Mouse (Mus musculus): ENCODE measurements at regions not wholly inside any gene's neighbourhood (a gene's known extent, or its start where the extent isn't known, plus 50 kb on each side); places are given as distances from the start of the nearest gene placed in this dataset.
A peak's percentile ranks its signal among the peaks of the same experiment; 100 is the strongest.

GRCm38 (mm10) chr12:94469850-94470249, 1222.2 kb upstream of the Flrt2 start:
- no peak for DNase-seq (ENCODE audit: low spot score in 2 of 2)

DNA sequence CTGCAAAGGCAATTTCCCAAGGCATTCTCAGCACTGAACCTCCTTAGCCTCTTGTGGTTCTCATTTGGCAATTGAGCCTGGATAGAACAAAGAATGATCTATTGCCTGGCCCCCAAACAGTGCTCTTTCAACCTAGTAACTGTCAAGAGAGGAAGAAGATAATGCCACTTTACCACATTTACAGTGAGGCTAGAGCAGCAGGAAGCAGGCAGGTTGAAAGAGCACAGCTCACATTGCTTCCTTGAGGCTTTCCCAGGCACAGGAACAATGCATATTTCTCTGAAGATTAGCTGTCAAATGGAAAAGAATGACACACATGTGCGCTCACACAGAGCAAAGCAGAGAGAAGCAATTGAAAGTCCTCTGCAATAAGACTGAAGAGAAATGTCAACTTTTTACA, 1221.0 kb upstream of the Flrt2 start:
- no peak for DNase-seq (ENCODE audit: low spot score in 2 of 2)

DNA sequence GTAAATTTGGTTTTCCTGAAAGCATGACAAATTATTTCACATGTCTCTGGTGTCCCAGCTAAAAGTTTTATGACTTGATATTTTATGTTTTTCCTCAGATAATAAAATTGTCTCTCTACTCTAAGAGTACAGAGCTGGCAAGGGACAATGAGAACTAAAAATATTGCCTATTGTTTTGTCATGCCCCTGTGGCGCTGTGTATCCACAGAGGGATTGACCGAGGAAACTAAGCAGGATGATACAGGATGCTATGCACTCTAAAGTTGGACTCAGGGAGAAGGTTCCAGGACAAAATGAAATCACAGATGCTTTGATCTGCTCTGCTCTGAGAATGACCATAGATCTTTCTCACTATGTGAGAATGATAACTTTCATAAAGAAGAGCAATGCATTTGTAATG, 1203.3 kb upstream of the Flrt2 start:
- no peak for DNase-seq (ENCODE audit: low spot score in 2 of 2)

DNA sequence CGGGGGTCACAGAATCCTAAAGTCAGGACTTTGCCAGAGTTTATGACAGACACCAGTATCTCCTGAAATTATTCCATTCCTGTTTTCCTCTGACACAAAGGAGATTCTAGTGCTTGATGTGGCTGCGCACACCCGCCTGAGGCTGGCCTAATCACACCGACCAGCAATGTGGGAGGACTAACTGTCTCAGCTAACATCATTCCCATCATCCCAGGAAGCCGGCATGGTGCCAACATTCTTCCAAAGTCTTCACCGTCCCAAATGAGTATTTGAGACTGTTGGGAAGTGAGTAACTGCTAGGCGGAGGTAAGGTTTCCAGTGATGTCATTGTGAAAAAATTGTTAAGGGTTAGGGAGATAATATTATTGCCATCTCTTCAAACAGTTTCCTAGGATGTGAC, 1183.9 kb upstream of the Flrt2 start:
- DNase-seq (ENCODE audit: low spot score in 2 of 2): no peak

- peak in 1 of 2 experiments; percentile 3 for DNase-seq (ENCODE audit: low spot score in 2 of 2)
Observed at GRCm38 (mm10) chr12:94509855-94510254, 1182.2 kb upstream of the Flrt2 start.

GRCm38 (mm10) chr12:94544706-94545105, 1147.3 kb upstream of the Flrt2 start:
- DNase-seq (ENCODE audit: low spot score in 2 of 2): no peak

DNA sequence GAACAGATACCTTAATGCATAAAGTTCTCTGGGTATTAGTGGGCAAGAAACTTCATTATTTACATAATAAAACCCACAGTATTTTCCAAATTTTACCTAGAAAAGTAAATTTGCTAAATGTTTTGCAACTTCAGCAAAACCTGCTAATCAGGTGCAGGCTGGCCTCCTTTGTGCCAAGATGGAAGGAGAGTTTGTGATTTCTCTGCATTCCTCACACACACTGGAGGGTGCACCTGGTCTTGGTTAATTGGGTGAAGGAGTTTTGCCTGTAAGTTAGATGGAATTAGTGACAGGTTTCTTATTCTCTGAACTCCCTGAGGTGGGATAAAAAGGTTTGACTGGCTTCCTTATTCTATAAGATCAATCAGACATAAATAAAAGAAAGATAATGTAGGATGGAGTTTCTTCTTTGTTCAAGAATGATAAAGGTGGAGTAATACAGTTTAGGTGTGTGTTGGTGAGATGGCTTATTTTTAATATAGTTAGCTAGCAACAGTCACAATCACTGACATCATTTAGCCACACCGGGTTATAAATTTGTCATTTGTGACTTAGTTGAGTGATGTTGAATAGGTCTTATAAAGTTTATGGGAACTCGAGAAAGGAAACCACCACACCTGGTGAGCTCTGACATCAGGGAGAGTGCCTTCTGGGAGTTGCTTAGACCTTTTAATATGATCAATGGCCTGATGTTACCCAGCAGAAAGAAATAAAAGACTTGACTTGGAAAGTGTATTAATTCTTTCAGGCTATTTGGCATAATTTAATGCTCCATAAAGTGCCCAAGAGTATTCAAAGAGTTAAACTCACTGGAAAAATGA, 1131.4 kb upstream of the Flrt2 start:
- no peak for DNase-seq (ENCODE audit: low spot score in 2 of 2)

- DNase-seq (ENCODE audit: low spot score in 2 of 2): no peak
Observed at GRCm38 (mm10) chr12:94574981-94575380, 1117.0 kb upstream of the Flrt2 start.

DNA sequence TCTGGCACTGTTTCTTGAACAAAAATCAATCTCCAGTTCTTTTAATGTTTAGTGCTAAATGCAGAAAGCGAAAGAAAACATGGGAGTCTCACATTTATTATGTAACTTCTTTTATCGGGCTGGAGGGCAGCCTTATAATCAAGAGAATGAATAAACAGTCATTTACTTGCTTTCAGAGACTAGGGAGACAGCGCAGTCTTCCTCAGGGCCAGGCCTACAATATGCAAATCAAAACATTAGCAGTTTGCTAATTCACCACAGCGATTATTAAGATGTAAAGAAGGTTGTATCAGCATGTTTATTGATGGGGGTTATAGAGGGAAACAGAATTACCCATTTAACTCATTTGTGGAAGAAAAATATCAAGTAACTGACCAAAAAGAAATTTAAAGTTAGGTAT, 1111.7 kb upstream of the Flrt2 start:
- DNase-seq (ENCODE audit: low spot score in 2 of 2): no peak

DNA sequence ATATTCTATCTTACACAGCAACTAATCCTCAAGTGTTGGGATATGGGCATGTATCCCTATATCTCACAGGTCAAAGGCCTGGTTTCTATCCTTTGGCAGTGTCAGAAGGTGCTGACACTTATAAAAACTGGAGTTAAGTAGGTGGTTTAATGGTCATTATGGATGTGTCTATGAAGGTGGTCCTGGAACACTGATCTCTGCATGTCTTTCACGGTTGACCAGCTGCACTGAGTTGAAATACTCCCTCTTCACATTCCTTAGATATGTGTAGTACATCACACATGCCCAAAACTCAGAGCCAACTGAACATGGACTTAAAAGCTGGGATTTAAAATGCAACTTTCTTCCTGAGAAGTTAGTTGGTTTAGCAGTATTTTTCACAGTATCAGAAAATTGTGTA, 1107.7 kb upstream of the Flrt2 start:
- no peak for DNase-seq (ENCODE audit: low spot score in 2 of 2)

DNA sequence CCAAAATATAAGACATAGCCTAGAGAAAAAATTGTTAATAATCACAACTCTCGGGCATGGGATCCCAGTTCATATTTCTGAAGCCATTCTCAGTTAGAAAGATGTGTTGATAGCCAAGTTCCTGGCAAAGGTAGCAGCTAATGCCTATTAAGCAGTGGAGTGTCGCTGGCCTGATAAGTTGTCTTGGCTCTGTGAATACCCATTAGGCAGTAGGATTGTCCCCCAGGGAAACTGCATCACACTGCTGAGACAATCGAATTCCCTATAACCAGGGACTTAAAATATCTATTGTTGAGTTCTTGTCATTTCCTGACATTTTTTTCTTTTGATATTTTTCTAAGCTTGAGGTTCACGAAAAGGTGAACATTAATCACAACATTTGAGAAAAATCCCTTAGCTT, 1105.0 kb upstream of the Flrt2 start:
- no peak for DNase-seq (ENCODE audit: low spot score in 2 of 2)

DNA sequence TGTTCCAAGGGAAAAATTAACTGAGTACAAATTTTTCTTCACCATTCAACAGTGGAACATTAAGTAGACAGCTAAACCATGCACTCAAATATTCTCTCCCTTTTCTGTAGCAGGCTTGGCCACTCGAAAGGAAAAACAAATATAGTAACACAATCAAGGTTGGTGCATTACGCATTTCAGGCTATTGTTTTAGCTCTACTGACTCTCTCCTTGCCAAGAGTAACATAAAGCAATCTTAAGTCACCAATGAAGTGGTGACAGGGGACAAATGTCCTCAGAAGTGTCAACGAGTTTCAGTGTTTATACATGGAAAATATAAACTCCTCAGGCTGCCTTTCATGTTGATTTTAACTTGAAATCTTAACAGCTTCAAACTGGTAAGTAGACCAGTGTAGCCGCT, 1103.4 kb upstream of the Flrt2 start:
- no peak for DNase-seq (ENCODE audit: low spot score in 2 of 2)

DNA sequence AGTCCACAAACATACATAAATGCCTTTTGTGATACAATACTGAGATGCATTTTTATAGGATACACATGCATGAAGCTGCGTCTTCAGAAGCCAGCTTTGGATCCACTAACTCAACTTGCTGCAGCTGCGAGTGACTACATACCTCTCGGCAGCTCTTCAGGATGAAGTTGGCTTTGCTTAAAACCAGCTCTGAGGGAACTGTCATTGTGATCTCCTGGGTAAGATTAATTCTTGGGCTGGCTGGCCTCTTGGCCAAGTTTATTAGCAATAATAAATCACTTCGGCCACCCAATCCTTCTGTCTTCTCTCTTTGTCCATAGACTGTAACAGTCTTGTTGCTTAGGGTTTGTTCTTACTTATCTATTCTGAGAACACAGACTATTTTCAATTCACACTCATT, 1103.0 kb upstream of the Flrt2 start:
- DNase-seq (ENCODE audit: low spot score in 2 of 2): no peak

GRCm38 (mm10) chr12:94605566-94605965, 1086.5 kb upstream of the Flrt2 start:
- no peak for DNase-seq (ENCODE audit: low spot score in 2 of 2)

- DNase-seq (ENCODE audit: low spot score in 2 of 2): no peak
Observed at GRCm38 (mm10) chr12:94636555-94636954, 1055.5 kb upstream of the Flrt2 start.

GRCm38 (mm10) chr12:94640153-94640552, 1051.9 kb upstream of the Flrt2 start:
- DNase-seq (ENCODE audit: low spot score in 2 of 2): no peak

DNA sequence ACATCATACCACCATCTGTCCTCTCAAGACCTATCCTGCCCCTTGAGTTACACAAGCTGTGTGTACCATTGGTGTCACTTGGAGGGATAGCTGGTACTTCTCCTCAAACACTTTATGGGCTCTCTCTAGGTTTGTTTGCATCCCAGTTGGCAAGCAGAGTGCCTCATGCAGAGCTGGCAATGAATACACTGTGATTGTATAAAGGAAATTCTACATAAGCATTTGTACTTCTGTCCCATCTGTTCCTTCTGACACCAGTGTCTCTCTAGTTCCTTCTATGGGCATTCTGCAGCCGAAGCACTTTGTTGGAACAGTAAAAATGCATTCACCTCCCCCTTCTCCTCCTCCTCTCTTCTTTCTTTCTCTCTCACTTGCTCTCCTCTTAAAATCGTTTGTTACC, 1046.7 kb upstream of the Flrt2 start:
- peak; percentile 43 to 48 for DNase-seq (ENCODE audit: low spot score in 2 of 2)

- peak in 1 of 2 experiments; percentile 20 for DNase-seq (ENCODE audit: low spot score in 2 of 2)
Observed at GRCm38 (mm10) chr12:94670035-94670434, 1022.0 kb upstream of the Flrt2 start.

- DNase-seq (ENCODE audit: low spot score in 2 of 2): no peak
Observed at GRCm38 (mm10) chr12:94674925-94675324, 1017.1 kb upstream of the Flrt2 start.

GRCm38 (mm10) chr12:94691341-94692029, 1000.5 kb upstream of the Flrt2 start:
- DNase-seq (ENCODE audit: low spot score in 2 of 2): no peak

DNA sequence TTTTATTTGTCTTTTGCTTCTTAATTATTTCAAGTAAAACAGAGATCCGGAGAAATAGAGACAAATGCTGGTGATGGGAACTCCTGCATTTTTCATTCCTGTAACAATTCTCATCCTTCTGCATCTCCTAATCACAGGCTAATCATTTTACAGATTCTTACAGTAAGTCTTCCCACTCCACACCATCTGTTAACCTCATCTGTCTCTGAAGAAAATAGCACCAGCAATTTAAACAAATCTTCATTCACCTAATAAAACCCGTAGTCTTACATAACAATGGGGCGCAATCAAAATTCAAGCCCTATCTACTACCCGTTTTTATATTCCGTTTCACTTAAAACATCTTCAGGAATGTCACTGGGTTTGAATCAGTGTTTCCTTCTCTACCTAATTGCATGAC, 960.6 kb upstream of the Flrt2 start:
- no peak for DNase-seq (ENCODE audit: low spot score in 2 of 2)

DNA sequence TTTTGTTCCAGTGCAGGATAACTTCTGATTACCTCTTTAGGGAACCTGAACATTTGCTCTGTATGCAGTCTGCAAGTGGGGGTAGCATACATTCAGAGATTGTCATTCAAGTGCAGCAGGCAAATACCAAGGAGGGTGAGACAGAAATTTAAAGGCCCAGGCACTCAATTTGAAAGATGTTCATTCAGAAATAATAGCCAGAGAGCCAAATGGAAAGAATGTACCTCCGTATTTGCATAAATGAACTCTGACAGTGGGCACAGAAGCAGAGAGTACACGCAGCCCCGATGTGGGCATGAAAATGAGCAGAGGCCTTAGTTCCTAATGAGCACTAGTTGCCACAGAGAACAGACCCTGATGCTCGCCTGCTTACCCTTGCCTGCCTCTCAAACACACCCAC, 958.8 kb upstream of the Flrt2 start:
- DNase-seq (ENCODE audit: low spot score in 2 of 2): no peak

GRCm38 (mm10) chr12:94737263-94737662, 954.8 kb upstream of the Flrt2 start:
- DNase-seq (ENCODE audit: low spot score in 2 of 2): no peak
